Mouse (Mus musculus) lung, postnatal 0 days (tissue): ENCODE data around the gene Tex14. TPM values are rescaled to one million over a fixed set of nuclear protein-coding genes. Genes with fewer than 3 reads are reported as not detected.

ENCODE experiments used
- ATAC-seq: fragments of 200-750 bp; cut with Nextera tagmentation; 2 replicates; pipeline ENCODE4 v1.8.0; 2017; ENCODE audit warnings: moderate library complexity
- DNase-seq: peaks from one replicate; pipeline ENCODE4 v3.0.0-alpha.2; 2016; ENCODE audit warnings: low spot score
- H3K27ac ChIP-seq: fragments of 300-500 bp; sonication (generic); 2 replicates; pipeline ENCODE4 v1.5.1; 2014; ENCODE audit warnings: antibody characterized with exemption, mild to moderate bottlenecking, low read length, mixed read lengths
- H3K27me3 ChIP-seq: fragments of 300-500 bp; sonication (generic); replicated peaks from 2 replicates; pipeline ENCODE4 v1.6.1; 2014; ENCODE audit warnings: low read length, mixed read lengths; ENCODE audit not compliant: insufficient read depth
- H3K36me3 ChIP-seq: fragments of 300-500 bp; sonication (generic); 2 replicates; pipeline ENCODE4 v1.6.1; 2014; ENCODE audit warnings: low read length, mixed read lengths; ENCODE audit not compliant: insufficient read depth
- H3K4me1 ChIP-seq: fragments of 300-500 bp; sonication (generic); 2 replicates; pipeline ENCODE4 v1.6.1; 2014; ENCODE audit warnings: antibody characterized with exemption, low read depth, low read length, mixed read lengths; ENCODE audit not compliant: insufficient read depth
- H3K4me2 ChIP-seq: fragments of 300-500 bp; sonication (generic); replicated peaks from 2 replicates; pipeline ENCODE4 v1.6.1; 2014; ENCODE audit warnings: low read depth, mild to moderate bottlenecking, low read length, moderate library complexity, mixed read lengths
- H3K4me3 ChIP-seq: fragments of 300-500 bp; sonication (generic); 2 replicates; pipeline ENCODE4 v1.5.1; 2014; ENCODE audit warnings: low read depth, low read length
- H3K9ac ChIP-seq: fragments of 300-500 bp; sonication (generic); replicated peaks from 2 replicates; pipeline ENCODE4 v1.6.1; 2014; ENCODE audit warnings: low read depth, mild to moderate bottlenecking
- H3K9me3 ChIP-seq: fragments of 300-500 bp; sonication (generic); 2 replicates; pipeline ENCODE4 v1.6.1; 2016; ENCODE audit warnings: low read length, mixed read lengths
- CTCF ChIP-seq: IDR thresholded peaks from 2 replicates; pipeline ENCODE4 v1.5.1; 2016; ENCODE audit warnings: antibody characterized with exemption, mild to moderate bottlenecking
- EP300 ChIP-seq: IDR thresholded peaks from 2 replicates; pipeline ENCODE4 v1.6.1; 2016; ENCODE audit warnings: antibody characterized with exemption, mild to moderate bottlenecking, control low read depth
- WGBS: fragments of 180-500 bp; shearing (Covaris S2); extraction: QIAGEN DNeasy Blood & Tissue Kit; methylation state at CpG from one replicate; pipeline ENCODE4 v1.1.7; 2014; 5-methylcytosine and 5-hydroxymethylcytosine counted together
- polyA plus RNA-seq: library from polyadenylated mRNA; unstranded; fragments of >200 nt; fragmentation: Nextera tagmentation; extraction: Ambion mirVana; gene quantifications from 2 replicates; pipeline ENCODE4 v1.2.1, GENCODE M21; 2015

The Tex14 gene
- polyA plus RNA-seq, 1 experiment from 2014 or later: 1.1 TPM

- 81% methylated on average over 4 of the region's 4 CpGs for WGBS
- no peaks in the 10 kb centered on the region for H3K27me3 ChIP-seq
- peaks cover 6% of the 10 kb centered on the region; the same call in 1 of the 2 replicates for H3K4me1 ChIP-seq
- no peak overlapping the region for H3K4me3 ChIP-seq
- H3K9ac ChIP-seq: no peak overlapping the region
- H3K4me2 ChIP-seq: no peak overlapping the region
- H3K36me3 ChIP-seq: no peaks in the 10 kb centered on the region
- no peak for TF ChIP-seq CTCF
- TF ChIP-seq EP300: no peak
- no peaks in the 10 kb centered on the region for H3K9me3 ChIP-seq
- no peak for DNase-seq
- no peak overlapping the region for H3K27ac ChIP-seq
- no peak for ATAC-seq
Measured at GRCm38 (mm10) chr11:87553342-87553741, 148.5 kb downstream of the Tex14 start.

DNA sequence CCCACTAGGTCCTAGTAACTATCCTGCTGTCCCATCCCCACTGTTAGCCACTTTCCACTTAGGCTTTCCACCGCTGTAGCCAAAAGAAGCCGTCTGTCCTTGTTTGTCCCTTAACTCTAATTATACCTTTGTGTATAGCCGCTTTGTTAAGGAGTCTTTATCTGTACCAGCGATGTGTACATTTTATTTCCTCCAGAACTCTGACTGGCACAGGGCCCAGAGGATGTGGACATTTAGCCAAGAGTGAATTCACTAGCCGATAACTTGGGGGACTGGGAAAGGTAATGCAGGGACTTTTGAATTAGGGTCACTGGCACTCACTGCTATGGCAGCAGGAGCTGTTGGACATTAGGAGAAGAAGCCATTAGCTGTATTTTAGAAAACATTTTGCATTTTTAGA is 149.5 kb downstream of the Tex14 start:
- ATAC-seq (peak; percentile 65), DNase-seq (peak; percentile 49)
- Histone ChIP-seq H3K4me2 (no peak overlapping the region), H3K36me3 (no peaks in the 10 kb centered on the region), H3K27ac (peak overlapping the region; percentile 60), H3K9me3 (no peaks in the 10 kb centered on the region), H3K4me3 (no peak overlapping the region), H3K4me1 (peaks cover 6% of the 10 kb centered on the region; the same call in 1 of the 2 replicates), H3K9ac (no peak overlapping the region), H3K27me3 (no peaks in the 10 kb centered on the region)
- TF ChIP-seq CTCF (no peak), EP300 (peak; percentile 85)
- WGBS: 12% methylated on average over 5 of the region's 5 CpGs

DNA sequence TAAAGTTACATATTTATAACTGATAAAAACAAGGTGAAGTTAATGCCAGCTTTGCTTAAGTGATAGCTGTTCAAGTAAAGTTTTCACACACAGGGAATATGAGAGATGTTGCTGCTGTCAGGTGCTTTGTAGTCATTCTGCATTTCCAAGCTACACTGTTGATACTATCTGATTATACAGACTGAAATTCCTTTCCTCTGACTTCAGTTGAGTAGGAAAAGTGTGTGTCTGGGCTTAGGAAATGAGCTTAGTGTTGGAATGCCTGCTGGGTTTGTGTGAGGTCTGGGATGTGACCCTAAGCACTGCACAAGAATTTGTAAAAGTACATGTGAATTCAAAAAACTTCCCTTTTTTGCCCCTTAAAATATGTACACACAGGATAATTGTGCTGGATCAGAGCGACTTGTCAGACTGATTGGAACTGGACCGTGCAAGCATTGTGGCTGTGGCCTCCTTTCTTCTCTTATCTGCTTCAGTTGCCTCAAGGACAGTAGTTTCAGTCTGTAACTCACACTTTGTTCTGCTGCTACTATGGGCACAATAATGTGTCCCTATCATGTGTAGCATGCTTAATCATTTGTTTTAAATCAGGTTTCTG is 150.3 kb downstream of the Tex14 start:
- DNase-seq: peak; percentile 71
- Histone ChIP-seq H3K36me3 (no peaks in the 10 kb centered on the region), H3K9me3 (no peaks in the 10 kb centered on the region), H3K27ac (peak overlapping the region; percentile 22; the same call in 1 of the 2 replicates), H3K4me3 (no peak overlapping the region), H3K9ac (no peak overlapping the region), H3K4me1 (peaks cover 6% of the 10 kb centered on the region; the same call in 1 of the 2 replicates), H3K27me3 (no peaks in the 10 kb centered on the region), H3K4me2 (no peak overlapping the region)
- TF ChIP-seq CTCF (no peak), EP300 (0 out of 2 replicates have a peak, but pooled peaks have one; percentile 48)
- ATAC-seq: peak; percentile 80
- 14% methylated on average over 2 of the region's 2 CpGs for WGBS

GRCm38 (mm10) chr11:87561208-87561607 is 156.3 kb downstream of the Tex14 start:
- Histone ChIP-seq H3K4me2 (no peak overlapping the region), H3K9me3 (no peaks in the 10 kb centered on the region), H3K27ac (no peak overlapping the region), H3K27me3 (no peaks in the 10 kb centered on the region), H3K9ac (no peak overlapping the region), H3K36me3 (no peaks in the 10 kb centered on the region), H3K4me1 (no peaks in the 10 kb centered on the region), H3K4me3 (no peak overlapping the region)
- DNase-seq (no peak), ATAC-seq (no peak)
- no peak for TF ChIP-seq CTCF
- 49% methylated on average over 6 of the region's 6 CpGs for WGBS

- 55% methylated on average over 3 of the region's 3 CpGs for WGBS
Measured at GRCm38 (mm10) chr11:87566501-87566900, 161.6 kb downstream of the Tex14 start, which contains the start of gene Gm11492. Gene Gm11492, plus strand, starts transcription at chr11:87566653.

DNA sequence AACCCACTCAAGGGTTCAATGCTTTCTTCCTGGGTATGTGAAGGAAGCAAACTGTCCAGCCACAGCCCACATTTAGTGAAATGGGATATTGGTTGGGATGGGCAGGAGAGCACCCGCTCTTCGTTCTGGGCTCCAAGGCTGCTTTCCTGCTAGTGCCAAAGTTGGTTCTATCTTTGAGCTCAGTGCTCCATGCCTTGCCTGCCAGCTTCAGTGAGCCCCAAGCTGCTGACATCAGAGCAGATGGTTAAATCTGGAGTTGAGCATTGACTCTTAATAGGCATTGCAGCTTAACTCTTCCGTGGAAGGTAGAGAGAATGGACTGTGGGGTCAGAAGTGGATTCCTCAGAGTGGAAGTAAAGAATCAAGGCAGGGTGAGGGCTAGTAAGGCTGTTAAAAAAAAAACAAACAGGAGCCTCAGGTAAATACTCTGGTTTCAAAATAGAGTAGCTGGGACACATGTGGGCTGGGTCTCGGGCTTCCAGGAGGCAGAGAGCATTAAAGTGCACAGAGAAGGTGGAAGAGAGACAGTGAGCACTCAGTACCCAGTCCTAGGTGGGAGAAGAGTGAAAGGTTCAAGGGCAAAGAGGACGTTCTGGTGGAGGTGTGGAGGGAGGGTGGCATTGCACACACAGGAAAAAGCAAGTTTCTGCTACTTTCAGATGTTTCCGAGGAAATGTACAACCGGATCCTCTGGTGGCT is 163.5 kb downstream of the Tex14 start, which contains the start of gene Sept4:
Gene Sept4, plus strand, starts transcription at position 649 of the 699 bp plus-strand sequence.
- no peak within 1 kb of the TSS for H3K9ac ChIP-seq
- TF ChIP-seq CTCF: no peak
- no peak for TF ChIP-seq EP300
- no peaks in the 10 kb centered on the region for H3K9me3 ChIP-seq
- H3K36me3 ChIP-seq: no peaks in the 10 kb centered on the region
- H3K4me1 ChIP-seq: peaks cover 5% of the 10 kb centered on the region; the same call in 1 of the 2 replicates
- ATAC-seq (no peak), DNase-seq (no peak)
- no peak within 1 kb of the TSS for H3K4me2 ChIP-seq
- no peak within 1 kb of the TSS for H3K4me3 ChIP-seq
- no peaks in the 10 kb centered on the region for H3K27me3 ChIP-seq
- no peak within 1 kb of the TSS for H3K27ac ChIP-seq
- 69% methylated on average over 7 of the region's 7 CpGs for WGBS

More at GRCm38 (mm10) chr11:87566501-87566900, 161.6 kb downstream of the Tex14 start, which contains the start of gene Gm11492:
- Histone ChIP-seq H3K4me3 (no peak within 1 kb of the TSS), H3K27ac (no peak within 1 kb of the TSS), H3K27me3 (no peaks in the 10 kb centered on the region), H3K4me2 (no peak within 1 kb of the TSS), H3K9ac (no peak within 1 kb of the TSS), H3K4me1 (peaks cover 3% of the 10 kb centered on the region; the same call in 1 of the 2 replicates), H3K36me3 (no peaks in the 10 kb centered on the region), H3K9me3 (no peaks in the 10 kb centered on the region)
- ATAC-seq (no peak), DNase-seq (no peak)
- no peak for TF ChIP-seq EP300
- no peak for TF ChIP-seq CTCF
